Mouse (Mus musculus): ENCODE measurements around the gene Zc3h12a.
A peak's percentile ranks its signal among the peaks of the same experiment; 100 is the strongest.

The Zc3h12a gene

GRCm38 (mm10) chr4:125116090-125116861, 11.4 kb downstream of the Zc3h12a start:
- peak; percentile 54 to 75 for DNase-seq (ENCODE audit: low spot score in 2 of 2)

GRCm38 (mm10) chr4:125115710-125116089, 11.9 kb downstream of the Zc3h12a start:
- DNase-seq (ENCODE audit: low spot score in 2 of 2), result no peak

- no peak for DNase-seq (ENCODE audit: low spot score in 2 of 2)
These were observed 12.6 kb downstream of the Zc3h12a start for GRCm38 (mm10) chr4:125115081-125115480.

- DNase-seq (ENCODE audit: low spot score in 2 of 2), result peak; percentile 82 to 93
These were observed 13.0 kb downstream of the Zc3h12a start for GRCm38 (mm10) chr4:125114638-125115037.

GRCm38 (mm10) chr4:125105354-125105753, 22.3 kb downstream of the Zc3h12a start:
- DNase-seq (ENCODE audit: low spot score in 2 of 2), result no peak

GRCm38 (mm10) chr4:125101334-125101733, 26.3 kb downstream of the Zc3h12a start:
- DNase-seq (ENCODE audit: low spot score in 2 of 2), result no peak

- peak; percentile 81 to 96 for DNase-seq (ENCODE audit: low spot score in 2 of 2)
These were observed 28.2 kb downstream of the Zc3h12a start for GRCm38 (mm10) chr4:125099458-125099857.

GRCm38 (mm10) chr4:125097412-125097811, 30.2 kb downstream of the Zc3h12a start:
- DNase-seq (ENCODE audit: low spot score in 2 of 2), result no peak

GRCm38 (mm10) chr4:125096066-125096465, 31.6 kb downstream of the Zc3h12a start:
- DNase-seq (ENCODE audit: low spot score in 2 of 2), result no peak

GRCm38 (mm10) chr4:125093031-125093430, 34.6 kb downstream of the Zc3h12a start:
- no peak for DNase-seq (ENCODE audit: low spot score in 2 of 2)

GRCm38 (mm10) chr4:125085346-125085841, 42.2 kb downstream of the Zc3h12a start:
- peak; percentile 82 to 92 for DNase-seq (ENCODE audit: low spot score in 2 of 2)

- peak; percentile 92 to 99 for DNase-seq (ENCODE audit: low spot score in 2 of 2)
These were observed 43.0 kb downstream of the Zc3h12a start, which contains the start of gene Meaf6 for GRCm38 (mm10) chr4:125084403-125085345. Gene Meaf6, plus strand, starts transcription at chr4:125085134.

GRCm38 (mm10) chr4:125078698-125079097, 48.9 kb downstream of the Zc3h12a start:
- DNase-seq (ENCODE audit: low spot score in 2 of 2), result no peak

- no peak for DNase-seq (ENCODE audit: low spot score in 2 of 2)
These were observed 49.9 kb downstream of the Zc3h12a start for GRCm38 (mm10) chr4:125077700-125078099.
